Mouse (Mus musculus) inflammation-experienced regulatory T-cells, adult 16 weeks (primary cell): Measurements from ENCODE around the gene Fbxo9. TPM values are rescaled to one million over a fixed set of nuclear protein-coding genes. Genes with fewer than 3 reads are reported as not detected.

Experiments
- polyA plus RNA-seq: library from polyadenylated mRNA; unstranded; fragments of 100-300 nt; shearing (Covaris generic); gene quantifications from one replicate; pipeline ENCODE4 v1.2.1, GENCODE M21; 2017

The Fbxo9 gene
- polyA plus RNA-seq: 30.3 TPM

GRCm38 (mm10) chr9:78108796-78109239 lies at the start of gene Fbxo9, which contains the start of gene Ick:
Fbxo9 (minus strand) TSS chr9:78109065.
Ick (plus strand) TSS chr9:78109192.

GRCm38 (mm10) chr9:78051677-78052076 lies 57.2 kb downstream of the Fbxo9 start, which contains the start of gene Gcm1:
Gcm1 (plus strand) TSS chr9:78051924.

Other genes starting within 250 kb of the Fbxo9 start
- 225 TPM for gene Elovl5, start 191.7 kb downstream of the Fbxo9 start, polyA plus RNA-seq
- not detected for gene Gcm1, start 57.1 kb downstream of the Fbxo9 start, polyA plus RNA-seq
- gene Ick, start 127 bp upstream of the Fbxo9 start, polyA plus RNA-seq: 13.3 TPM
- gene Gsta4, start 73.7 kb upstream of the Fbxo9 start, polyA plus RNA-seq: 24.2 TPM
- gene Gsta1, start 121.6 kb upstream of the Fbxo9 start, polyA plus RNA-seq: not detected
- gene Gm3776, start 148.1 kb upstream of the Fbxo9 start, polyA plus RNA-seq: not detected
- gene Gm10639, start 180.9 kb upstream of the Fbxo9 start, polyA plus RNA-seq: not detected
- not detected for gene Omt2a, start 205.7 kb upstream of the Fbxo9 start, polyA plus RNA-seq
- not detected for gene Omt2b, start 218.5 kb upstream of the Fbxo9 start, polyA plus RNA-seq
- not detected for gene Gsta2, start 246.7 kb upstream of the Fbxo9 start, polyA plus RNA-seq